Mouse (Mus musculus) yolk sac, embryonic 10.5 days (tissue): ENCODE data around the gene Ccr7.

Experiments used
- DNase-seq: peaks from one replicate; pipeline ENCODE4 v3.0.0-alpha.2; 2017; ENCODE audit warnings: low spot score

The Ccr7 gene

GRCm38 (mm10) chr11:99154987-99155641 is at the start of gene Ccr7:
Ccr7 (minus strand) TSS chr11:99155077.
- no peak for DNase-seq

- DNase-seq, result peak; percentile 15
These were observed 34.3 kb upstream of the Ccr7 start for GRCm38 (mm10) chr11:99189154-99189582.

GRCm38 (mm10) chr11:99187348-99187747 is 32.5 kb upstream of the Ccr7 start:
- no peak for DNase-seq

- DNase-seq, result no peak
These were observed 32.0 kb upstream of the Ccr7 start for GRCm38 (mm10) chr11:99186836-99187235.

- no peak for DNase-seq
These were observed 27.7 kb upstream of the Ccr7 start for GRCm38 (mm10) chr11:99182575-99182974.

GRCm38 (mm10) chr11:99180071-99180470 is 25.2 kb upstream of the Ccr7 start:
- no peak for DNase-seq

- DNase-seq, result no peak
These were observed 23.0 kb upstream of the Ccr7 start for GRCm38 (mm10) chr11:99177925-99178198.

- no peak for DNase-seq
These were observed 22.4 kb upstream of the Ccr7 start for GRCm38 (mm10) chr11:99177054-99177924.

GRCm38 (mm10) chr11:99172002-99172401 is 17.1 kb upstream of the Ccr7 start:
- DNase-seq, result no peak

- DNase-seq, result no peak
These were observed 16.6 kb upstream of the Ccr7 start for GRCm38 (mm10) chr11:99171442-99171841.

- DNase-seq, result no peak
These were observed 15.8 kb upstream of the Ccr7 start for GRCm38 (mm10) chr11:99170547-99171267.

GRCm38 (mm10) chr11:99170005-99170404 is 15.1 kb upstream of the Ccr7 start:
- DNase-seq, result no peak

GRCm38 (mm10) chr11:99169438-99169837 is 14.6 kb upstream of the Ccr7 start:
- no peak for DNase-seq

GRCm38 (mm10) chr11:99168030-99168474 is 13.2 kb upstream of the Ccr7 start:
- DNase-seq, result no peak

GRCm38 (mm10) chr11:99167576-99167975 is 12.7 kb upstream of the Ccr7 start:
- no peak for DNase-seq

GRCm38 (mm10) chr11:99166241-99166640 is 11.4 kb upstream of the Ccr7 start:
- no peak for DNase-seq

- DNase-seq, result no peak
These were observed 10.3 kb upstream of the Ccr7 start for GRCm38 (mm10) chr11:99165031-99165752.

GRCm38 (mm10) chr11:99162972-99163686 is 8.3 kb upstream of the Ccr7 start:
- no peak for DNase-seq

- DNase-seq, result no peak
These were observed 6.8 kb upstream of the Ccr7 start for GRCm38 (mm10) chr11:99161648-99162047.

- no peak for DNase-seq
These were observed 5.4 kb upstream of the Ccr7 start for GRCm38 (mm10) chr11:99160228-99160627.

- DNase-seq, result no peak
These were observed 940 bp upstream of the Ccr7 start for GRCm38 (mm10) chr11:99155817-99156216.
